Mouse (Mus musculus) kidney, embryonic 15.5 days (tissue): ENCODE results near the gene Erh. TPM values are rescaled to one million over a fixed set of nuclear protein-coding genes. Genes with fewer than 3 reads are reported as not detected.

Experiments
- polyA plus RNA-seq: library from polyadenylated mRNA; unstranded; fragments of >200 nt; fragmentation: Nextera tagmentation; extraction: Ambion mirVana; gene quantifications from 2 replicates; pipeline ENCODE4 v1.2.1, GENCODE M21; 2015

The Erh gene
- polyA plus RNA-seq, 1 experiment from 2014 or later, result 312 TPM

Other genes starting within 250 kb of the Erh start
- gene Dcaf5, start 207.7 kb downstream of the Erh start, polyA plus RNA-seq, result 11.3 and 12.3 TPM in 2 replicates
- gene Exd2, start 181.2 kb downstream of the Erh start, polyA plus RNA-seq, result 30.0 and 30.3 TPM in 2 replicates
- gene Galnt16, start 126.1 kb downstream of the Erh start, polyA plus RNA-seq, result 6.6 and 9.4 TPM in 2 replicates
- 28.7 and 29.0 TPM in 2 replicates for gene Slc39a9, start 458 bp downstream of the Erh start, polyA plus RNA-seq
- gene Plekhd1, start 48.2 kb upstream of the Erh start, polyA plus RNA-seq, result 1.8 and 2.0 TPM in 2 replicates
- 0.14 and 0.17 TPM in 2 replicates for gene Ccdc177, start 116.3 kb upstream of the Erh start, polyA plus RNA-seq
- gene Susd6, start 146.2 kb upstream of the Erh start, polyA plus RNA-seq, result 15.2 and 15.6 TPM in 2 replicates